27 mouse cellular contexts compared by ENCODE assay signal in genomic region chr7:134150305-134150704, GRCm38 (mm10).
DNase-seq lines count a peak whose midpoint lies in the region; ATAC-seq and TF ChIP-seq lines count a peak whose summit lies in the region.
"Had no signal": no experiment of that assay in that cellular context is flagged by ENCODE, and none has a peak within 500 bp of the region (broad histone marks: within the 10 kb centered on the region; RNA-seq: fewer than 3 reads in every experiment).

No protein-coding gene starts in this region.

- H3K27me3 ChIP-seq in heart, embryonic 12.5 days (replicated peaks) = no peaks in the 10 kb centered on the region
- H3K27me3 ChIP-seq in kidney, adult 2 months (replicated peaks; ENCODE audit: control insufficient read depth, insufficient read depth, low read length) = no peaks in the 10 kb centered on the region
- H3K27me3 ChIP-seq: embryonic facial prominence, embryonic 15.5 days; hindbrain, embryonic 13.5 days; lung, embryonic 15.5 days; midbrain, embryonic 15.5 days; neural tube, embryonic 15.5 days had no signal

- no peak for TF ChIP-seq CTCF in kidney, adult 2 months (conservative IDR thresholded peaks at IDR 0.05; ENCODE audit: insufficient read depth, insufficient read length, low read depth, low read length)

- no peak for TF ChIP-seq POLR2A in kidney, adult 2 months (IDR thresholded peaks at IDR 0.05; ENCODE audit: low read depth, low read length)

- H3K4me2 ChIP-seq in heart, embryonic 12.5 days = no peak overlapping the region
- H3K4me2 ChIP-seq: embryonic facial prominence, embryonic 15.5 days; hindbrain, embryonic 13.5 days; lung, embryonic 15.5 days; midbrain, embryonic 15.5 days; neural tube, embryonic 15.5 days had no signal

- no peak overlapping the region for H3K27ac ChIP-seq in heart, embryonic 12.5 days (ENCODE audit: poor library complexity, severe bottlenecking)
- H3K27ac ChIP-seq in kidney, adult 2 months (ENCODE audit: insufficient read depth, low read depth, low read length) = no peak overlapping the region
- H3K27ac ChIP-seq: embryonic facial prominence, embryonic 15.5 days; hindbrain, embryonic 13.5 days; liver, embryonic 14.5 days; lung, embryonic 15.5 days; midbrain, embryonic 10.5 days; midbrain, embryonic 15.5 days; neural tube, embryonic 15.5 days had no signal

- no peak overlapping the region for H3K9ac ChIP-seq in heart, embryonic 12.5 days
- H3K9ac ChIP-seq: embryonic facial prominence, embryonic 15.5 days; hindbrain, embryonic 13.5 days; liver, embryonic 14.5 days; lung, embryonic 15.5 days; midbrain, embryonic 15.5 days; neural tube, embryonic 15.5 days had no signal

- ATAC-seq in heart, embryonic 12.5 days (ENCODE audit: insufficient number of reproducible peaks, low FRiP score) = no peak
- ATAC-seq: forebrain, embryonic 16.5 days; intestine, embryonic 16.5 days; midbrain, embryonic 15.5 days had no signal

- WGBS in heart, embryonic 12.5 days = 79% methylated on average over 8 of the region's 8 CpGs
- WGBS in kidney, adult 2 months = 78% methylated on average over 8 of the region's 8 CpGs

- DNase-seq in cerebellum, postnatal 14 days = peak; percentile 15 to 20
- DNase-seq in cerebellum, adult 8-10 months = no peak
- DNase-seq in heart, adult 18-20 months = peak; percentile 20 to 24
- peak; percentile 35 for DNase-seq in kidney, postnatal 10 days
- no peak for DNase-seq in kidney, adult 2 months
- peak; percentile 38 for DNase-seq in urinary bladder, postnatal 14 days (ENCODE audit: low spot score)
- DNase-seq in urinary bladder, adult 2 months (ENCODE audit: low spot score) = no peak
- DNase-seq: adrenal gland, adult 8-10 months; cerebellum, adult 9-11 months; gastrocnemius, postnatal 14 days; heart, postnatal 4 days; kidney, postnatal 14 days; liver; retina, postnatal 1 day; right cerebral cortex, postnatal 14 days; thymus, postnatal 14 days had no signal

- no peaks in the 10 kb centered on the region for H3K9me3 ChIP-seq in heart, embryonic 12.5 days (replicated peaks)
- H3K9me3 ChIP-seq: embryonic facial prominence, embryonic 15.5 days; hindbrain, embryonic 13.5 days; lung, embryonic 15.5 days; midbrain, embryonic 10.5 days; midbrain, embryonic 15.5 days; neural tube, embryonic 15.5 days had no signal

- H3K4me3 ChIP-seq in heart, embryonic 12.5 days = no peak overlapping the region
- no peak overlapping the region for H3K4me3 ChIP-seq in kidney, adult 2 months (ENCODE audit: insufficient read depth, low read depth, low read length)
- H3K4me3 ChIP-seq: embryonic facial prominence, embryonic 15.5 days; hindbrain, embryonic 13.5 days; lung, embryonic 15.5 days; midbrain, embryonic 10.5 days; midbrain, embryonic 15.5 days; neural tube, embryonic 15.5 days had no signal

- no peaks in the 10 kb centered on the region for H3K36me3 ChIP-seq in heart, embryonic 12.5 days
- H3K36me3 ChIP-seq in kidney, adult 2 months (ENCODE audit: control insufficient read depth, insufficient read depth, low read length) = no peaks in the 10 kb centered on the region
- H3K36me3 ChIP-seq: embryonic facial prominence, embryonic 15.5 days; G1E; hindbrain, embryonic 13.5 days; lung, embryonic 15.5 days; midbrain, embryonic 10.5 days; midbrain, embryonic 15.5 days; neural tube, embryonic 15.5 days had no signal

- no peaks in the 10 kb centered on the region for H3K4me1 ChIP-seq in heart, embryonic 12.5 days (replicated peaks)
- H3K4me1 ChIP-seq in kidney, adult 2 months (ENCODE audit: control insufficient read depth, insufficient read depth, low read length) = no peaks in the 10 kb centered on the region
- H3K4me1 ChIP-seq: hindbrain, embryonic 13.5 days; lung, embryonic 15.5 days; midbrain, embryonic 10.5 days; midbrain, embryonic 15.5 days; neural tube, embryonic 15.5 days had no signal

Comparison
In these comparisons a context has a peak if more than half of its experiments do, and no peak if none do; other contexts are left out.
1. DNase-seq: peak in cerebellum, postnatal 14 days (2 of 2), heart, adult 18-20 months (2 of 2), kidney, postnatal 10 days (single experiment) and urinary bladder, postnatal 14 days (single experiment); none in cerebellum, adult 8-10 months (single experiment), kidney, adult 2 months (single experiment) and urinary bladder, adult 2 months (single experiment).